ENCODE assay signal across 22 mouse cellular contexts in the genomic region with DNA sequence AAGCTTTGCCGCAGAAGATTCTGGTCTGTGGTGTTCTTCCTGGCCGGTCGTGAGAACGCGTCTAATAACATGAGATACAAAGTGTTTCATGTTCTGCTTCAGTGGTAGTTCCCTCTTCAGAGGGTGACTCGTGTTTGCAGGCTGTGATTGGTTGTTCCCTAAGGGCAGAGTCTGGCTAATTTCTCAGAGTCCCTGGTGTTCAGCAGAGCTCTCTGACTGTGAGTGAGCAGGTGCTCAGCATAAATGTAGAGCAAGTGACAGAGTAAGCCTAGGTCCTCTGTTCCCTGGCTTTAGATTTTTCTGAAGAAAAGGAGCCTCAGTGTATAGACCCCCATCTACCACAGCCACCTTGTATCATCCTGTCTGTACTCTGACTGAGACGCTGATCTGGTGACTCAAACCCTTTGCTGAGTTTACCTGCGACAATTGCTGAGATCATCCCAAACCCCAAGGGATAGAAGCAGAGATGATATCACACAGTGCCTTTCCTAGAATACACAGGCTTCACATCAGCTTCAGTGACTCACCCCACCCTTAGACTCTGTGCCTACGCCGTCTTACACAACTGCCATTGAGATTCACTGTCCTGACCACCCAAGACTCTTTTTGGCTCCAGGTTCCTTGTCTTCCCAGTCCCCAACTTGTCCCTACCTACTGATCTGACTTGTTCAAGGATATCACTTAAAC.
A peak's percentile ranks its signal among the peaks of the same experiment; 100 is the strongest.
DNase-seq lines count a peak whose midpoint lies in the region; ATAC-seq and TF ChIP-seq lines count a peak whose summit lies in the region.
"Had no signal": no experiment of that assay in that cellular context is flagged by ENCODE, and none has a peak within 500 bp of the region (broad histone marks: within the 10 kb centered on the region; RNA-seq: fewer than 3 reads in every experiment).

No protein-coding gene starts in this region.

- peak; percentile 67; the same call in 1 of the 2 replicates for ATAC-seq in embryonic facial prominence, embryonic 14.5 days (ENCODE audit: low read depth)
- peak; percentile 68; the same call in 1 of the 2 replicates for ATAC-seq in neural tube, embryonic 14.5 days (ENCODE audit: low read depth)
- ATAC-seq in liver, postnatal 0 days = no peak
- ATAC-seq: CD4-positive, CD25-positive, alpha-beta regulatory T cell, adult 4 months; forebrain, embryonic 16.5 days had no signal

- peak; percentile 4 for DNase-seq in embryonic facial prominence, embryonic 14.5 days (ENCODE audit: low spot score)
- no peak for DNase-seq in embryonic facial prominence, embryonic 10.5 days (ENCODE audit: low spot score)
- peak; percentile 13 to 28 for DNase-seq in left cerebral cortex, adult 18-20 months (ENCODE audit: low spot score in 2 of 2)
- DNase-seq in left cerebral cortex, adult 9 months (ENCODE audit: low spot score in 2 of 2) = no peak
- no peak for DNase-seq in neural tube, embryonic 10.5 days (ENCODE audit: extremely low spot score, low spot score)
- DNase-seq in MN1 (ENCODE audit: low spot score) = peak; percentile 34
- DNase-seq in liver, postnatal 0 days = no peak
- DNase-seq: adrenal gland, postnatal 14 days; B cell, adult 2 months; cerebellum, adult 18-20 months; cerebellum, postnatal 10 days; gastrocnemius, adult 2 months; gastrocnemius, postnatal 25 days; heart, postnatal 10 days; heart, postnatal 4 days had no signal

- H3K4me2 ChIP-seq in embryonic facial prominence, embryonic 14.5 days (ENCODE audit: low read depth, low read length) = no peak overlapping the region
- no peak overlapping the region for H3K4me2 ChIP-seq in neural tube, embryonic 14.5 days (ENCODE audit: low read depth, low read length)
- no peak overlapping the region for H3K4me2 ChIP-seq in liver, postnatal 0 days (ENCODE audit: low read depth, low read length)
- H3K4me2 ChIP-seq: forebrain, embryonic 12.5 days; hindbrain, embryonic 12.5 days had no signal

- TF ChIP-seq EP300 in liver, postnatal 0 days (IDR thresholded peaks at IDR 0.05; ENCODE audit: low read depth) = no peak

- no peaks in the 10 kb centered on the region for H3K27me3 ChIP-seq in embryonic facial prominence, embryonic 14.5 days (replicated peaks; ENCODE audit: control insufficient read depth, insufficient read depth, low read length)
- H3K27me3 ChIP-seq in embryonic facial prominence, embryonic 10.5 days (replicated peaks; ENCODE audit: low read depth, poor library complexity, severe bottlenecking) = no peaks in the 10 kb centered on the region
- no peaks in the 10 kb centered on the region for H3K27me3 ChIP-seq in neural tube, embryonic 14.5 days (ENCODE audit: control insufficient read depth, insufficient read depth, low read length)
- H3K27me3 ChIP-seq in liver, postnatal 0 days (ENCODE audit: insufficient read depth, low read length) = no peaks in the 10 kb centered on the region
- H3K27me3 ChIP-seq: forebrain, embryonic 12.5 days; hindbrain, embryonic 12.5 days had no signal

- H3K27ac ChIP-seq in embryonic facial prominence, embryonic 14.5 days (replicated peaks; ENCODE audit: low read depth, low read length) = no peak overlapping the region
- no peak overlapping the region for H3K27ac ChIP-seq in embryonic facial prominence, embryonic 10.5 days (replicated peaks)
- H3K27ac ChIP-seq in neural tube, embryonic 14.5 days (ENCODE audit: low read depth, low read length) = no peak overlapping the region
- H3K27ac ChIP-seq in liver, postnatal 0 days (ENCODE audit: low read depth) = no peak overlapping the region
- H3K27ac ChIP-seq: forebrain, embryonic 12.5 days; gastrocnemius, adult 2 months; heart, embryonic 10.5 days; hindbrain, embryonic 12.5 days had no signal

- H3K4me3 ChIP-seq in embryonic facial prominence, embryonic 14.5 days (ENCODE audit: low read depth, low read length) = no peak overlapping the region
- H3K4me3 ChIP-seq in embryonic facial prominence, embryonic 10.5 days = no peak overlapping the region
- H3K4me3 ChIP-seq in neural tube, embryonic 14.5 days (ENCODE audit: low read depth, low read length) = no peak overlapping the region
- no peak overlapping the region for H3K4me3 ChIP-seq in liver, postnatal 0 days (ENCODE audit: low read depth, low read length)
- H3K4me3 ChIP-seq: forebrain, embryonic 12.5 days; gastrocnemius, adult 2 months; heart, embryonic 10.5 days; hindbrain, embryonic 12.5 days had no signal

- H3K9me3 ChIP-seq in embryonic facial prominence, embryonic 14.5 days (ENCODE audit: control insufficient read depth, low read length) = no peaks in the 10 kb centered on the region
- no peaks in the 10 kb centered on the region for H3K9me3 ChIP-seq in embryonic facial prominence, embryonic 10.5 days
- no peaks in the 10 kb centered on the region for H3K9me3 ChIP-seq in neural tube, embryonic 14.5 days (ENCODE audit: control insufficient read depth, low read length)
- H3K9me3 ChIP-seq in liver, postnatal 0 days (ENCODE audit: low read length) = no peaks in the 10 kb centered on the region
- H3K9me3 ChIP-seq: forebrain, embryonic 12.5 days; heart, embryonic 10.5 days; hindbrain, embryonic 12.5 days had no signal

- 80% methylated on average over 10 of the region's 10 CpGs for WGBS in embryonic facial prominence, embryonic 14.5 days
- 91% methylated on average over 10 of the region's 10 CpGs for WGBS in embryonic facial prominence, embryonic 10.5 days
- 81% methylated on average over 10 of the region's 10 CpGs for WGBS in neural tube, embryonic 14.5 days
- WGBS in liver, postnatal 0 days (ENCODE audit: insufficient replicate concordance) = 86% methylated on average over 10 of the region's 10 CpGs

- no peak for TF ChIP-seq CTCF in liver, postnatal 0 days (IDR thresholded peaks at IDR 0.05; ENCODE audit: low read depth)

- no peak overlapping the region for H3K9ac ChIP-seq in embryonic facial prominence, embryonic 14.5 days (ENCODE audit: low read depth, low read length)
- no peak overlapping the region for H3K9ac ChIP-seq in neural tube, embryonic 14.5 days (replicated peaks; ENCODE audit: low read depth, low read length)
- no peak overlapping the region for H3K9ac ChIP-seq in liver, postnatal 0 days (replicated peaks)
- H3K9ac ChIP-seq: forebrain, embryonic 12.5 days; hindbrain, embryonic 12.5 days had no signal

- H3K36me3 ChIP-seq in embryonic facial prominence, embryonic 14.5 days (ENCODE audit: control insufficient read depth, insufficient read depth, low read length) = no peaks in the 10 kb centered on the region
- H3K36me3 ChIP-seq in embryonic facial prominence, embryonic 10.5 days (replicated peaks) = no peaks in the 10 kb centered on the region
- no peaks in the 10 kb centered on the region for H3K36me3 ChIP-seq in neural tube, embryonic 14.5 days (ENCODE audit: control insufficient read depth, insufficient read depth, low read length)
- no peaks in the 10 kb centered on the region for H3K36me3 ChIP-seq in liver, postnatal 0 days (replicated peaks; ENCODE audit: insufficient read depth, low read length)
- H3K36me3 ChIP-seq: forebrain, embryonic 12.5 days; G1E; heart, embryonic 10.5 days; hindbrain, embryonic 12.5 days had no signal

- 0 out of 2 replicates have a peak, but pooled peaks cover 6% of the 10 kb centered on the region for H3K4me1 ChIP-seq in embryonic facial prominence, embryonic 14.5 days (ENCODE audit: control insufficient read depth, insufficient read depth, low read length)
- H3K4me1 ChIP-seq in embryonic facial prominence, embryonic 10.5 days = peaks cover 15% of the 10 kb centered on the region
- H3K4me1 ChIP-seq in neural tube, embryonic 14.5 days (ENCODE audit: control insufficient read depth, insufficient read depth, low read length) = no peaks in the 10 kb centered on the region
- no peaks in the 10 kb centered on the region for H3K4me1 ChIP-seq in liver, postnatal 0 days (ENCODE audit: insufficient read depth)
- H3K4me1 ChIP-seq: heart, embryonic 10.5 days had no signal

Comparison
In these comparisons a context has a peak if more than half of its experiments do, and no peak if none do; other contexts are left out.
1. DNase-seq: peak in embryonic facial prominence, embryonic 14.5 days (single experiment), left cerebral cortex, adult 18-20 months (2 of 2) and MN1 (single experiment); none in embryonic facial prominence, embryonic 10.5 days (single experiment), left cerebral cortex, adult 9 months (0 of 2), neural tube, embryonic 10.5 days (single experiment) and liver, postnatal 0 days (single experiment).